Mouse (Mus musculus) large intestine, adult 2 months (tissue): ENCODE results near the gene Gm13023. TPM values are rescaled to one million over a fixed set of nuclear protein-coding genes. Genes with fewer than 3 reads are reported as not detected.
"Not testable (repeated sequence)": the region's sequence is repeated elsewhere in the genome, so short reads cannot be mapped to it uniquely, and the experiment has no call there.

Experiments used
- DNase-seq: peaks from one replicate; pipeline ENCODE4 v3.0.0-alpha.2; 2012; ENCODE audit warnings: low read depth, low spot score
- WGBS: fragments of 180-500 bp; shearing (Covaris S2); methylation state at CpG from one replicate; pipeline ENCODE4 v1.1.7; 2018; 5-methylcytosine and 5-hydroxymethylcytosine counted together
- polyA plus RNA-seq: library from polyadenylated mRNA; depleted of rRNA; stranded (reverse); fragments of >200 nt; gene quantifications from 2 replicates; pipeline ENCODE4 v1.2.3, GENCODE M21; 2012; rRNA removed

Gm13023 gene
- polyA plus RNA-seq, result not detected in 2 replicates

DNA sequence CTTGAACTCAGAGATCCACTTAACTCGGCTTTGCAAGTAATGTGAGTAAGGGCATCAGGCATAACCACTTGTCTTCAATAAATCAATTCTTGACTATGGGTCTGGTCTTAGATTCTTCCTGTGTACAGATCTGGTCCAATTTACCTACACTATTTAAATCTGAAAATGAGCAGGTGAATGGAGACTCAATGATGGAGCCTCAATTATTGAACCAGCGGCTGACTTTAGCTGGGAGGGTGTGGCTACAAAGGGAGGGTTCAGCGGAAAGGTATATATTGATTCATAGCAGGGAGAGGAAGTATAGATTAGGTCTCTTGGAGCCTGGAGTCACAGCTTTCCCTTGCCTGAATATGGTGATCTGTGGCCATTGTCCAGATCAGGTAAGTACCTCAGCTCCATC lies at the start of gene Gm13023:
Gm13023 (plus strand) TSS at position 301 of the 400 bp plus-strand sequence.
- DNase-seq, result not testable (repeated sequence)
- WGBS, result 88% methylated on average over 3 of the region's 3 CpGs

DNA sequence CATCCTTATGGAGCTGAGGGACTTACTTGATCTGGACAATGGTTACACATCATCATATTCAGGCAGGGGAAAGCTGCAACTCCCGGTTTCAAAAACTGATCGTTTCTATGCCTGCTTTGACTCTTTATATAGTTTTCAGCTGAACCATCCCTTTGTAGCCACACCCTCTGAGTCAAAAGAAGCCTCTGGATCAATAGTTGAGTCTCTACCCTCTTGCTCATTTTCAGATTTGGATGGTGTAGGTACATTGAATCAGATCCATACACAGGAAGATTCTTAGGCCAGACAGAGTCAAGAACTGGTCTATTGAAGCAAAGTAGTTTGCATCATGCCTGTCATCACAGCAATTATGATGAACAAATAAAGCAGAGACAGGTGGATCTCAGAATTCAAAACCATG lies 26.8 kb downstream of the Gm13023 start, which contains the start of gene Gm13084:
Gm13084 (minus strand) TSS at position 101 of the 400 bp plus-strand sequence.
- DNase-seq, result no peak
- WGBS, result 66% methylated on average over 2 of the region's 2 CpGs

Other genes with a start within 250 kb of the Gm13023 start
- gene BC080695, start 237.7 kb upstream of the Gm13023 start, polyA plus RNA-seq, result not detected in 2 replicates
- gene Gm13057, start 237.6 kb upstream of the Gm13023 start, polyA plus RNA-seq, result not detected in 2 replicates
- not detected in 2 replicates for gene Gm13083, start 174.3 kb upstream of the Gm13023 start, polyA plus RNA-seq
- gene Gm13088, start 132.1 kb upstream of the Gm13023 start, polyA plus RNA-seq, result not detected in 2 replicates
- gene Gm13089, start 86.6 kb upstream of the Gm13023 start, polyA plus RNA-seq, result not detected in 2 replicates
- not detected in 2 replicates for gene Gm13078, start 69.9 kb upstream of the Gm13023 start, polyA plus RNA-seq
- gene Gm13084, start 26.7 kb downstream of the Gm13023 start, polyA plus RNA-seq, result not detected in 2 replicates
- gene Gm13103, start 57.1 kb downstream of the Gm13023 start, polyA plus RNA-seq, result not detected in 2 replicates
- not detected in 2 replicates for gene Pramef6, start 111.0 kb downstream of the Gm13023 start, polyA plus RNA-seq
- gene Pramef25, start 161.7 kb downstream of the Gm13023 start, polyA plus RNA-seq, result not detected in 2 replicates
- not detected in 2 replicates for gene Gm13101, start 177.6 kb downstream of the Gm13023 start, polyA plus RNA-seq
- not detected in 2 replicates for gene Pramef17, start 205.0 kb downstream of the Gm13023 start, polyA plus RNA-seq